ENCODE assay signal across 31 mouse cellular contexts in genomic region chr11:104186837-104187150, GRCm38 (mm10). TPM values are rescaled to one million over a fixed set of nuclear protein-coding genes. Genes with fewer than 3 reads are reported as not detected.
"Had no signal": no experiment of that assay in that cellular context is flagged by ENCODE, and none has a peak within 500 bp of the region (broad histone marks: within the 10 kb centered on the region; RNA-seq: fewer than 3 reads in every experiment).

No protein-coding gene starts in this region.

- H3K4me1 ChIP-seq: heart, embryonic 13.5 days; heart, embryonic 15.5 days; hindbrain, embryonic 13.5 days; hindbrain, embryonic 15.5 days; kidney, embryonic 15.5 days; limb, embryonic 13.5 days; limb, embryonic 15.5 days; liver, embryonic 12.5 days had no signal

- H3K36me3 ChIP-seq: heart, embryonic 13.5 days; heart, embryonic 15.5 days; hindbrain, embryonic 13.5 days; hindbrain, embryonic 15.5 days; kidney, embryonic 15.5 days; limb, embryonic 13.5 days; limb, embryonic 15.5 days; liver, embryonic 12.5 days had no signal

- H3K27ac ChIP-seq: heart, adult 2 months; heart, embryonic 13.5 days; heart, embryonic 15.5 days; hindbrain, embryonic 13.5 days; hindbrain, embryonic 15.5 days; hindbrain, postnatal 0 days; kidney, embryonic 15.5 days; kidney, postnatal 0 days; limb, embryonic 13.5 days; limb, embryonic 15.5 days; liver, embryonic 12.5 days had no signal

- DNase-seq: gastrocnemius, postnatal 14 days; gastrocnemius, postnatal 36 days; heart, adult 11 months; heart, adult 2 months; heart, postnatal 14 days; heart, postnatal 36 days; kidney, adult 11 months; kidney, adult 2 months; kidney, adult 9 months; kidney, postnatal 14 days; kidney, postnatal 36 days; layer of hippocampus, adult 9-11 months; layer of hippocampus, postnatal 36 days had no signal

- H3K27me3 ChIP-seq: heart, embryonic 13.5 days; hindbrain, embryonic 13.5 days; hindbrain, embryonic 15.5 days; kidney, embryonic 15.5 days; limb, embryonic 13.5 days; limb, embryonic 15.5 days; liver, embryonic 12.5 days had no signal

- H3K4me3 ChIP-seq: heart, adult 2 months; heart, embryonic 13.5 days; heart, embryonic 15.5 days; hindbrain, embryonic 13.5 days; hindbrain, embryonic 15.5 days; kidney, embryonic 15.5 days; limb, embryonic 13.5 days; limb, embryonic 15.5 days; liver, embryonic 12.5 days had no signal

RNA-seq across cellular contexts. Expression of gene Sppl2c, which starts 0.7 kb away (rescaled TPM):
- polyA plus RNA-seq: heart, embryonic 11.5 days; heart, embryonic 13.5 days; heart, embryonic 15.5 days; heart, postnatal 0 days; hindbrain, embryonic 11.5 days; hindbrain, embryonic 13.5 days; hindbrain, embryonic 15.5 days; hindbrain, postnatal 0 days; intestine, embryonic 14.5 days; intestine, embryonic 16.5 days; kidney, embryonic 15.5 days; kidney, postnatal 0 days; limb, embryonic 11.5 days; limb, embryonic 13.5 days; limb, embryonic 15.5 days; liver, adult 2 months; liver, embryonic 12.5 days had no signal

RNA-seq across cellular contexts. Expression of gene Crhr1, which starts 54.1 kb away (rescaled TPM):
- polyA plus RNA-seq: heart, adult 2 months; heart, embryonic 11.5 days; heart, embryonic 13.5 days; heart, embryonic 15.5 days; heart, postnatal 0 days; kidney, adult 2 months; large intestine, adult 2 months; limb, embryonic 15.5 days; liver, embryonic 12.5 days had no signal
